Mouse (Mus musculus): ENCODE measurements around the gene Aox2. TPM values are rescaled to one million over a fixed set of nuclear protein-coding genes. Genes with fewer than 3 reads are reported as not detected.

Aox2 gene
- total RNA-seq, 2 experiments from 2014 or later, result 0.10 to 0.11 TPM

DNA sequence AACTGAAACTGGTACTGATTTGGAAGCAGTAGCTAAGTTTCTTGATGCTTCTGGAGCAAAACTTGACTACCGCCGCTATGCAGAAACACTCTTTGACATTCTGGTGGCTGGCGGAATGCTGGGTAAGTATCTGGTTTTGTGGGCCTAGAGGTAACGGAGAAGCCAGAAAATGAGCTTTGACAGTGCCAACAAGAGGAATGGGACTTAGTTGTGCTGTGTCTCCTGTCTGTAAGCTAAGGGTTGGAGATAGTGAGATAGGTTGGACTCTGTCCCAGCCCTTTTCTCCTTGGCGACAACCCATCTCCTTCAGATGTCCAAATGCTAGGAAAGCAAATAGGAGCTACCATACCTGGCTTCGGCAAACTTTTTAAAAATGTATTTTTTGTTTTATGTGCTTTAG, 119.6 kb downstream of the Aox2 start:
- no peak for DNase-seq
- no peak for TF ChIP-seq CTCF (IDR thresholded peaks at IDR 0.05)
- no peak overlapping the region for H3K27ac ChIP-seq
- intact Hi-C loops (cut with DNase I), result loop anchor here (1.0 kb wide), 1 partner anchor 38 kb away; no protein-coding TSS in a partner anchor
- no peak overlapping the region for H3K4me3 ChIP-seq

DNA sequence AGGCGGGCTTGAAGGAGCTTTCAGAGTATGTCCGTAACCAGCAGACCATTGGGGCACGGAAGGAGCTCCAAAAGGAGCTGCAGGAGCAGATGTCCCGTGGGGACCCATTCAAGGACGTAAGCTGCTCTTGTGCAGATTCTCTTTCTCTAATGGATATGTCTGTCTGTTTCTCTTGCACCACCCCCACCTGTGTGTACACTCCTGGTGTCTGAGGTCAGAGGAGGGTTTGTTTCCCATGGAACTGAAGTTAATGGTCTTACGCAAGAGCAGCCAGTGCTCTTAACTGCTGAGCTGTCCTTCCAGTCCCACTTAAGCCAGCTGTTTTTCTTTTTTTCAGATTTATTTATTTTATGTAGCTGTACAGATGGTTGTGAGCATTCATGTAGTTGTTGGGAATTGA, 123.3 kb downstream of the Aox2 start:
- no peak for TF ChIP-seq CTCF (IDR thresholded peaks at IDR 0.05)
- no peak overlapping the region for H3K4me3 ChIP-seq
- DNase-seq, result no peak
- H3K27ac ChIP-seq, result no peak overlapping the region
- intact Hi-C loops (cut with DNase I), result no loop called here

DNA sequence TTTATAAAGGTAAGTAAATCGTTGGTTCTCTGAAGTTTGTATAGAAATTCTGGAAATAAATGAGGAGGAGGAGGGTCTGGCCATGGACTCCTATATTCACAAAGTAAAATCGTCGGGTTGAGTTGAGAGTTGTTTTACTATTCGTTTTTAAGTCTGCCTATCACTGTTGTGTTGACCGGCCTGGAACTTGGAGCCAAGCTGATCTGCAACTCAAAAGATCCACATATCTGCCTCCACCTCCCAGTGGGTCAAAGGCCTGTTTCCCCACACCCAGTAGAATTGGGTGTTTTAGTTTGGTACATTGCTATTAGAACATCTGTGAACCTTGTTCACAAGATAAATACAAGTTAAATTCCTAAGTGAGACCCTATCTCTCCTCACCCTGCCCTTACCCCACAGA, 125.6 kb downstream of the Aox2 start:
- no peak overlapping the region for H3K4me3 ChIP-seq
- intact Hi-C loops (cut with DNase I), result no loop called here
- no peak for DNase-seq
- no peak for TF ChIP-seq CTCF (IDR thresholded peaks at IDR 0.05)
- H3K27ac ChIP-seq, result no peak overlapping the region

GRCm38 (mm10) chr1:58407321-58407720, 129.2 kb downstream of the Aox2 start:
- Histone ChIP-seq H3K4me3 (no peak overlapping the region), H3K27ac (no peak overlapping the region)
- DNase-seq, result no peak
- intact Hi-C loops (cut with DNase I), result no loop called here
- TF ChIP-seq CTCF (IDR thresholded peaks at IDR 0.05), result no peak

DNA sequence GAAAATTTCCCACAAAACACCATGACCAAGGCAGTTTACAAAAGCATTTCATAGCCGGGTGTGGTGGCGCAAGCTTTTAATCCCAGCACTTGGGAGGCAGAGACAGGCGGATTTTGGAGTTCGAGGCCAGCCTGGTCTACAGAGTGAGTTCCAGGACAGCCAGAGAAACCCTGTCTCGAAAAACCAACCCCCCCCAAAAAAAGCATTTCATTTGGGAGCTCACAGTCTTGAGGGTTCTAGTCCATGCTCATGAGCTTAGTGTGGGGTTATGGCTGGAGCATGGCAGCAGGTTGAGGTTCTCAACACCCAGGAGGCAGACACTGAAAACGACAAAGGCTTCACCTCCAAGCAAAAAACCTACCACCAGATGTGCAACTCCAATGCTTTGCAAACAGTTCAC, 130.0 kb downstream of the Aox2 start:
- H3K4me3 ChIP-seq, result no peak overlapping the region
- no peak for DNase-seq
- no peak for TF ChIP-seq CTCF (IDR thresholded peaks at IDR 0.05)
- H3K27ac ChIP-seq, result no peak overlapping the region
- intact Hi-C loops (cut with DNase I), result no loop called here

- no peak overlapping the region for H3K4me3 ChIP-seq
- TF ChIP-seq CTCF (IDR thresholded peaks at IDR 0.05), result no peak
- DNase-seq, result no peak
- intact Hi-C loops (cut with DNase I), result no loop called here
- H3K27ac ChIP-seq, result no peak overlapping the region
Measured at GRCm38 (mm10) chr1:58409553-58410197, 131.5 kb downstream of the Aox2 start.

- no peak overlapping the region for H3K4me3 ChIP-seq
- no peak for DNase-seq
- TF ChIP-seq CTCF (IDR thresholded peaks at IDR 0.05), result no peak
- H3K27ac ChIP-seq, result no peak overlapping the region
- intact Hi-C loops (cut with DNase I), result no loop called here
Measured at GRCm38 (mm10) chr1:58410198-58410588, 132.1 kb downstream of the Aox2 start.

- intact Hi-C loops (cut with DNase I), result no loop called here
- no peak for DNase-seq
- H3K27ac ChIP-seq, result no peak overlapping the region
Measured at GRCm38 (mm10) chr1:58410776-58411175, 132.7 kb downstream of the Aox2 start.

DNA sequence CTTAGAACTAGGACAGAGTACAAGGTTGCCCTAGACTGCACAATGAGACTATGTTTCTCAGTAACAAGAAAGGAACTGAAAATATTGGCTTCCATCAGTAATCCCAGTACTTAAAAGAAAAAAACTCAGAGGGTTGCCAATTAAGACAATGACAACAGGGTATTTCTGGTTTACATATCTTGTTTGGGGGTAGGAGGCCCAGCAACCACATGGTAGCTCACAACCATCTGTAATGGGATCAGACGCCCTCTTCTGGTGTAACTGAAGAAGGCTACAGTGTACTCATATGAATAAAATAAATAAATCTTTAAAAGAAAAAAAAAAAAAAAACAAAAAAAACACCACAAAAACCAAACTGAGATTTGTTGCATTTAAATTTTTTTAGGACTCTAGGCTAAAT, 137.3 kb downstream of the Aox2 start:
- intact Hi-C loops (cut with DNase I), result no loop called here
- Histone ChIP-seq H3K4me3 (no peak overlapping the region), H3K27ac (no peak overlapping the region)
- TF ChIP-seq CTCF (IDR thresholded peaks at IDR 0.05), result peak; percentile 48
- no peak for DNase-seq

More at GRCm38 (mm10) chr1:58410776-58411175, 132.7 kb downstream of the Aox2 start:
- no peak overlapping the region for H3K4me3 ChIP-seq
- no peak for TF ChIP-seq CTCF (IDR thresholded peaks at IDR 0.05)

DNA sequence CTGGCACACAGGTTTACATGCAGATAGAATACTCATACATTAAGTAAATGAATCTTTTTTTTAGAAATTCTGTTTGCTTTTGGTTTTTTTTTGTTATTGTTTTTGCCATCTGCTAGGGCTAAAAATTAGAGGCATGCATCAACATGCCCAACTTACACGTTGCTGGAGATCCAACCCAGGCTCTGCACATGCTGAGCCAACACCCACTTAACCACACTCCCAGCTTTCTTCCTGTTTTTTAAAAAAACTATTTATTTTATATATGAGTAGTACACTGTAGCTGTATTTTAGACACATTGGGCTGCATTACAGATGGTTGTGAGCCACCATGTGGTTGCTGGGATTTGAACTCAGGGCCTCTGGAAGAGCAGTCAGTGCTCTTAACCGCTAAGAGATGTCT, 137.9 kb downstream of the Aox2 start:
- no peak for DNase-seq
- Histone ChIP-seq H3K27ac (no peak overlapping the region), H3K4me3 (no peak overlapping the region; the same call in 1 of the 2 replicates)
- no peak for TF ChIP-seq CTCF (IDR thresholded peaks at IDR 0.05)
- intact Hi-C loops (cut with DNase I), result no loop called here

GRCm38 (mm10) chr1:58420032-58420431, 141.9 kb downstream of the Aox2 start:
- no peak for TF ChIP-seq CTCF (IDR thresholded peaks at IDR 0.05)
- H3K4me3 ChIP-seq, result peak overlapping the region; percentile 87
- intact Hi-C loops (cut with DNase I), result loop anchor here (5.0 kb wide), 1 partner anchor 292 kb away; the partner anchor contains the start of gene Cflar
- no peak overlapping the region for H3K27ac ChIP-seq
- no peak for DNase-seq

DNA sequence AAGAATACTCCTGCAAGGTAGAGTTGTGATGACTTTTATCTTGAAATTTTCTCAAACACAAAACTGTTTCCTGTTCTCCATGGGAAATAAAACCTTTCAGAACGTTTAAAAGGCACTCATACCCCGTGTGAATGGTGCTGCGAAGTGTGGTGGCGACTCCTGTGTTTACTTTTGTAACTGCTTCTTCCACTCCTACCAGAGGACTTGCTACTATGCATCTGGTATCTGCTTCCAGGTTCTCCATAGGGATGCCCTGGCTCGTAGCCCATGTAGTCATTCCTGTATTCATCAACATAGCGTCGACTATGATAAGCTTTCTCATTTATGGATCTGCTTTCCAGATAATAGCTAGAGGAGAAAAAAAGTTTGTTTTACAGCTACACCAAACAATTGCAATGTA, 142.8 kb downstream of the Aox2 start:
- no peak for TF ChIP-seq CTCF (IDR thresholded peaks at IDR 0.05)
- no peak for DNase-seq
- Histone ChIP-seq H3K27ac (no peak overlapping the region), H3K4me3 (peak overlapping the region; percentile 87)
- intact Hi-C loops (cut with DNase I), result loop anchor here (5.0 kb wide), 1 partner anchor 291 kb away; the partner anchor contains the start of gene Cflar

DNA sequence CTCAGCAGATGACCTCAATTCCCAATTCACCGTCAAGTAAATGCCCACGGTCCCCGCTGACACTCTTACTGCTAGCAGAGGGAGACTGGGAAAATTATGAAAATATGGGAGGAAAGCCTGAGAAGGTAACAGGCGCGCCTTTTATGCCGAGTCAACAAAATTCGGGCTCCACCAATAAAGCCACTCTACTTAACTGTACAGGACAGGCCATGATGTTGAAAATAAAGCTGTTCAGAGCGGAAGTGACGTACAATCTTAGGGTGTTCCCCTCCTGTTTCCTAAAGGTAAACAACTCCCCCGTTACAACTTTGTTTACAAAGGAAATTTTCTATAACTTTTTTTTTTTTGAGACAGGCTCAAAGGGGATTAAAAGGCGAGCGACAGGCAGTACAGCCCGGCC, 144.8 kb downstream of the Aox2 start:
- Histone ChIP-seq H3K4me3 (peak overlapping the region; percentile 87), H3K27ac (peak overlapping the region; percentile 99)
- DNase-seq, result peak; percentile 30
- intact Hi-C loops (cut with DNase I), result loop anchor here (5.0 kb wide), 1 partner anchor 289 kb away; the partner anchor contains the start of gene Cflar
- no peak for TF ChIP-seq CTCF (IDR thresholded peaks at IDR 0.05)

Measured in gastrocnemius, adult 2 months (tissue).